Comparison of ENCODE assay signal across 8 mouse cellular contexts in the genomic region with DNA sequence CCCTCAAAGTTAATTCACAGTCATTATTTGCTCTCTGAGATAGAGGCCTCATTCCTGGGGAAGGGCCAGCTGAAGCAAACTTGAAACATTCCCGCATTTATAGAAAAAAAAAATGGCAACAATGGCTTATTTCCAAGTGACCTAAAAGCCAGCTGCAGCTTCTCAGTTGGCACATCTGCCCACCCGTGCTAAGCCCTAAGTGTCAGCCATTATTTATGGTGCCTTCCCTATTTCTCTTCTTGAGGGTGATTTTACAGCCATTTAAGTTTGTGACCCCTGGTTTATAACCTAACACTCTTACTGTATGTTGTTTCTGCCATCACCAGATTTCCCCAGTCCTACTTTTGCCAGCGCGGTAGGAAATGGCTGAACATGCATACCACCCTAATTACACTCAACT. TPM values are rescaled to one million over a fixed set of nuclear protein-coding genes. Genes with fewer than 3 reads are reported as not detected.
A peak's percentile ranks its signal among the peaks of the same experiment; 100 is the strongest.
DNase-seq lines count a peak whose midpoint lies in the region; ATAC-seq and TF ChIP-seq lines count a peak whose summit lies in the region.
"Had no signal": no experiment of that assay in that cellular context is flagged by ENCODE, and none has a peak within 500 bp of the region (broad histone marks: within the 10 kb centered on the region; RNA-seq: fewer than 3 reads in every experiment).

No protein-coding gene starts in this region.

- peaks cover 8% of the 10 kb centered on the region; the same call in 1 of the 2 replicates for H3K4me1 ChIP-seq in hindbrain, embryonic 14.5 days (replicated peaks; ENCODE audit: control insufficient read depth, insufficient read depth, low read length)
- no peaks in the 10 kb centered on the region for H3K4me1 ChIP-seq in hindbrain, embryonic 11.5 days (replicated peaks; ENCODE audit: control insufficient read depth, insufficient read depth, low read length)
- peaks cover 11% of the 10 kb centered on the region for H3K4me1 ChIP-seq in forebrain, embryonic 14.5 days (ENCODE audit: control insufficient read depth, insufficient read depth, low read length)
- H3K4me1 ChIP-seq in liver, postnatal 0 days (ENCODE audit: insufficient read depth) = peaks cover 29% of the 10 kb centered on the region

- H3K9ac ChIP-seq in hindbrain, embryonic 14.5 days = no peak overlapping the region
- no peak overlapping the region for H3K9ac ChIP-seq in hindbrain, embryonic 11.5 days (ENCODE audit: low read depth, low read length)
- H3K9ac ChIP-seq in forebrain, embryonic 14.5 days (ENCODE audit: low read length) = no peak overlapping the region
- H3K9ac ChIP-seq in liver, postnatal 0 days (replicated peaks) = no peak overlapping the region

- no peaks in the 10 kb centered on the region for H3K27me3 ChIP-seq in hindbrain, embryonic 14.5 days (ENCODE audit: control insufficient read depth, insufficient read depth, low read length)
- no peaks in the 10 kb centered on the region for H3K27me3 ChIP-seq in hindbrain, embryonic 11.5 days (ENCODE audit: control insufficient read depth, insufficient read depth, low read length)
- no peaks in the 10 kb centered on the region for H3K27me3 ChIP-seq in forebrain, embryonic 14.5 days (replicated peaks; ENCODE audit: control insufficient read depth, insufficient read depth, low read length)
- H3K27me3 ChIP-seq in liver, postnatal 0 days (ENCODE audit: insufficient read depth, low read length) = no peaks in the 10 kb centered on the region

- TF ChIP-seq CTCF in liver, postnatal 0 days (IDR thresholded peaks at IDR 0.05; ENCODE audit: low read depth) = no peak

- 57% methylated on average over 4 of the region's 4 CpGs for WGBS in hindbrain, embryonic 14.5 days
- WGBS in hindbrain, embryonic 11.5 days = 77% methylated on average over 4 of the region's 4 CpGs
- 35% methylated on average over 4 of the region's 4 CpGs for WGBS in forebrain, embryonic 14.5 days
- WGBS in liver, postnatal 0 days (ENCODE audit: insufficient replicate concordance) = 54% methylated on average over 4 of the region's 4 CpGs

- peak overlapping the region; percentile 85; the same call in 1 of the 2 replicates for H3K27ac ChIP-seq in hindbrain, embryonic 14.5 days
- no peak overlapping the region for H3K27ac ChIP-seq in hindbrain, embryonic 11.5 days (ENCODE audit: low read depth, low read length)
- no peak overlapping the region for H3K27ac ChIP-seq in forebrain, embryonic 14.5 days (ENCODE audit: low read depth, low read length)
- H3K27ac ChIP-seq in liver, postnatal 0 days (ENCODE audit: low read depth) = no peak overlapping the region

- H3K9me3 ChIP-seq in hindbrain, embryonic 14.5 days (ENCODE audit: control insufficient read depth, low read length) = no peaks in the 10 kb centered on the region
- no peaks in the 10 kb centered on the region for H3K9me3 ChIP-seq in hindbrain, embryonic 11.5 days (ENCODE audit: control insufficient read depth, low read length)
- no peaks in the 10 kb centered on the region for H3K9me3 ChIP-seq in forebrain, embryonic 14.5 days (replicated peaks; ENCODE audit: control insufficient read depth, low read length)
- no peaks in the 10 kb centered on the region for H3K9me3 ChIP-seq in liver, postnatal 0 days (ENCODE audit: low read length)

- no peak for DNase-seq in hindbrain, embryonic 14.5 days (ENCODE audit: low spot score)
- DNase-seq in hindbrain, embryonic 11.5 days (ENCODE audit: low spot score) = no peak
- DNase-seq in adipocyte (ENCODE audit: low spot score) = peak; percentile 39
- DNase-seq in forebrain, embryonic 14.5 days (ENCODE audit: low spot score) = no peak
- DNase-seq in liver, postnatal 0 days = no peak
- no peak for DNase-seq in right cerebral cortex, postnatal 25 days
- DNase-seq in spleen, postnatal 10 days (ENCODE audit: low spot score in 2 of 2) = no peak
- DNase-seq: thymus, postnatal 36 days had no signal

- no peak overlapping the region for H3K4me3 ChIP-seq in hindbrain, embryonic 14.5 days (replicated peaks; ENCODE audit: low read length)
- no peak overlapping the region for H3K4me3 ChIP-seq in hindbrain, embryonic 11.5 days (ENCODE audit: low read depth, low read length)
- no peak overlapping the region for H3K4me3 ChIP-seq in forebrain, embryonic 14.5 days (ENCODE audit: low read depth, low read length)
- H3K4me3 ChIP-seq in liver, postnatal 0 days (ENCODE audit: low read depth, low read length) = no peak overlapping the region

- TF ChIP-seq EP300 in liver, postnatal 0 days (IDR thresholded peaks at IDR 0.05; ENCODE audit: low read depth) = no peak

- no peak for ATAC-seq in hindbrain, embryonic 14.5 days (ENCODE audit: low FRiP score)
- ATAC-seq in hindbrain, embryonic 11.5 days (ENCODE audit: low FRiP score) = no peak
- ATAC-seq in forebrain, embryonic 14.5 days = no peak
- no peak for ATAC-seq in liver, postnatal 0 days

- H3K36me3 ChIP-seq in hindbrain, embryonic 14.5 days (replicated peaks; ENCODE audit: control insufficient read depth, insufficient read depth) = no peaks in the 10 kb centered on the region
- H3K36me3 ChIP-seq in hindbrain, embryonic 11.5 days (ENCODE audit: control insufficient read depth, insufficient read depth, low read length) = no peaks in the 10 kb centered on the region
- no peaks in the 10 kb centered on the region for H3K36me3 ChIP-seq in forebrain, embryonic 14.5 days (ENCODE audit: control insufficient read depth, insufficient read depth, low read length)
- no peaks in the 10 kb centered on the region for H3K36me3 ChIP-seq in liver, postnatal 0 days (replicated peaks; ENCODE audit: insufficient read depth, low read length)

- H3K4me2 ChIP-seq in hindbrain, embryonic 14.5 days (replicated peaks) = peak overlapping the region; percentile 97; the same call in 1 of the 2 replicates
- H3K4me2 ChIP-seq in hindbrain, embryonic 11.5 days (replicated peaks; ENCODE audit: low read depth, low read length) = no peak overlapping the region
- H3K4me2 ChIP-seq in forebrain, embryonic 14.5 days (ENCODE audit: low read length) = peak overlapping the region; percentile 98; the same call in 1 of the 2 replicates
- peak overlapping the region; percentile 79 for H3K4me2 ChIP-seq in liver, postnatal 0 days (ENCODE audit: low read depth, low read length)

RNA-seq across cellular contexts. Expression of a gene that starts 11.3 kb away (rescaled TPM):
- 0.62 TPM in 1 of 2 replicates, not detected in the other for polyA plus RNA-seq in hindbrain, embryonic 14.5 days (2014; fragmentation: Nextera tagmentation; extraction: Ambion mirVana)
- not detected in 2 replicates for polyA plus RNA-seq in hindbrain, embryonic 11.5 days (2014; fragmentation: Nextera tagmentation; extraction: Ambion mirVana)
- 0.20 TPM in 1 of 2 replicates, not detected in the other for polyA plus RNA-seq in forebrain, embryonic 14.5 days (2014; fragmentation: Nextera tagmentation; extraction: Ambion mirVana)
- 1.3 and 1.5 TPM in 2 replicates for polyA plus RNA-seq in liver, postnatal 0 days (2015; fragmentation: Nextera tagmentation; extraction: Ambion mirVana)
